Mouse (Mus musculus) kidney, adult 11 months (tissue): Measurements from ENCODE around the gene Ppp1r11.

Experiments used
- DNase-seq: peaks from one replicate; pipeline ENCODE4 v3.0.0; 2022

Ppp1r11 gene

GRCm38 (mm10) chr17:36912031-36912430 is 39.5 kb downstream of the Ppp1r11 start:
- DNase-seq = no peak

- DNase-seq = no peak
Measured at GRCm38 (mm10) chr17:36909802-36910201, 41.7 kb downstream of the Ppp1r11 start.

GRCm38 (mm10) chr17:36908235-36908634 is 43.3 kb downstream of the Ppp1r11 start:
- DNase-seq = no peak

- no peak for DNase-seq
Measured at GRCm38 (mm10) chr17:36903651-36904050, 47.9 kb downstream of the Ppp1r11 start.

GRCm38 (mm10) chr17:36900691-36901090 is 50.9 kb downstream of the Ppp1r11 start:
- no peak for DNase-seq

DNA sequence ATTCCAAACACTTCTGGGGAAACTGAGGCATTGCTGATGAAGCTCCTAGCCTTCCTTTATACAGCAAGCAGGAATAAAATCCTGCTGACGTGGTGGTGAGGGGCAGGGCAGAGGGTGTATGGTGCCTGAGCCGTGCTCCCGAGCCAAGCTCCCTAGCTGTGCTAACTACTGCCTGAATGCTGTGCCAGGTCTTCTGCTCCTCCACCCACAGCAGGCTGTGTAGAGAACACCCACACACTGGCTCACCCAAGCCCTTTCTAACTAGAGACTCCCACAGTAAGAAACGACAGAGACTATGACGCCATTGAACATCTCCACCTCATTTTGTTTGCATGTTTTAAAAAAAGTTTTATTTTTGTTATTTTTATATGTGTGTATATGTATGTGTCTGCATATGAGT is 51.5 kb downstream of the Ppp1r11 start:
- DNase-seq = no peak

DNA sequence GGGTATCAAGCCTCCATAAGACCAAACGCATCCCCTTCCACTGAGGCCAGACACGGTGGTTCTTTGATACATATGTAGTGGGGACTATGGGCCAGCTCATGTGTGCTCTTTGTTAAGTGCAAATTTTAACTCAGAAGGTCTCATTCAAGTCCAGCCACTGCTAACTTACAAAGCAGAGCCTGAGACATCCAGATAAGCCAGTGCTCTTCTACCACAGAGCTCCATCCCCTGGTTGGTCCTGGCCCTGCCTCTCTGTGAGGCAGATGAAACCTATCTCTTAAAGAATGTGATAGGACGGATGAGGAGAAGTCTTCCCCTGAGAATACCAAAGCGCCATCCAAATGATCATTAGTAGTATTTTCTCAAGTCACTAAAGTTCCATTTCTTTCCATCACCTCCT is 52.2 kb downstream of the Ppp1r11 start:
- no peak for DNase-seq
